Mouse (Mus musculus) forebrain, embryonic 11.5 days (tissue): Measurements from ENCODE around the gene Jak2. TPM values are rescaled to one million over a fixed set of nuclear protein-coding genes. Genes with fewer than 3 reads are reported as not detected.

Experiments
- ATAC-seq: fragments of 200-750 bp; cut with Nextera tagmentation; replicated peaks from 2 replicates; pipeline ENCODE4 v1.8.0; 2017; ENCODE audit warnings: moderate TSS enrichment; ENCODE audit not compliant: low FRiP score
- DNase-seq: peaks from one replicate; pipeline ENCODE4 v3.0.0-alpha.2; 2017; ENCODE audit warnings: low spot score
- H3K27ac ChIP-seq: fragments of 300-500 bp; sonication (generic); 2 replicates; pipeline ENCODE4 v1.5.1; 2014; ENCODE audit warnings: low read depth, low read length
- H3K27me3 ChIP-seq: fragments of 300-500 bp; sonication (generic); 2 replicates; pipeline ENCODE4 v1.6.1; 2014; ENCODE audit warnings: mild to moderate bottlenecking, low read length, mixed read lengths; ENCODE audit not compliant: control insufficient read depth, insufficient read depth
- H3K36me3 ChIP-seq: fragments of 300-500 bp; sonication (generic); 2 replicates; pipeline ENCODE4 v1.6.1; 2014; ENCODE audit warnings: mild to moderate bottlenecking, low read length, moderate library complexity, mixed read lengths; ENCODE audit not compliant: control insufficient read depth, insufficient read depth
- H3K4me1 ChIP-seq: fragments of 300-500 bp; sonication (generic); replicated peaks from 2 replicates; pipeline ENCODE4 v1.6.1; 2014; ENCODE audit warnings: low read length, mixed read lengths; ENCODE audit not compliant: control insufficient read depth, insufficient read depth
- H3K4me2 ChIP-seq: fragments of 300-500 bp; sonication (generic); 2 replicates; pipeline ENCODE4 v1.6.1; 2014; ENCODE audit warnings: low read depth, mild to moderate bottlenecking, low read length, moderate library complexity, mixed read lengths; ENCODE audit not compliant: severe bottlenecking
- H3K4me3 ChIP-seq: fragments of 300-500 bp; sonication (generic); 2 replicates; pipeline ENCODE4 v1.5.1; 2014; ENCODE audit warnings: low read depth, low read length
- H3K9ac ChIP-seq: fragments of 300-500 bp; sonication (generic); 2 replicates; pipeline ENCODE4 v1.6.1; 2014; ENCODE audit warnings: low read length
- H3K9me3 ChIP-seq: fragments of 300-500 bp; sonication (generic); 2 replicates; pipeline ENCODE4 v1.6.1; 2016; ENCODE audit warnings: low read length, mixed read lengths; ENCODE audit not compliant: control insufficient read depth
- WGBS: fragments of 180-500 bp; shearing (Covaris S2); extraction: QIAGEN DNeasy Blood & Tissue Kit; methylation state at CpG from one replicate; pipeline ENCODE4 v1.1.7; 2014; 5-methylcytosine and 5-hydroxymethylcytosine counted together
- polyA plus RNA-seq: library from polyadenylated mRNA; unstranded; fragments of >200 nt; fragmentation: Nextera tagmentation; extraction: Ambion mirVana; gene quantifications from 2 replicates; pipeline ENCODE4 v1.2.1, GENCODE M21; 2014

Jak2 gene
- polyA plus RNA-seq, 1 experiment from 2014 or later, result 13.2 TPM

DNA sequence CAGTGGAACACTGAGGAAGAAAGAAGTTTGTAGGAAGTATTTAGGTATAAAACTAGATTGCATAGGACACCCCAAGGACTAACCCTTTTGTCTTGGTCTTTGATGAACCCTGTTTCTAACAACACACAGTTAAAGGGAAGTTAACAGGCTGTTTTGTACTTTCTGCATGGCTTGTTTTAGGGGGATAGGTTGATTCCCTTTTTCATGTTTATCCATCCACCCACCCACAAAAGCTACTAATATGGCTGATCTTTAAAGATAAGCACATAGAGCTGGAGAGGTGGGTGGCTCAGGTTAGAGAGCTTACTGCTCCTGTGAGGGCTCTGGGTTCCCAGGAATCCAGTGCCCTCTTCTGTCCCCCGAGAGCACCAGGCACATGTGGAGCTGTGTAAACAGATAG is 11.9 kb downstream of the Jak2 start:
- DNase-seq, result no peak
- H3K4me3 ChIP-seq, result no peak overlapping the region
- WGBS, result 90% methylated on average over 1 of the region's 1 CpGs
- no peaks in the 10 kb centered on the region for H3K9me3 ChIP-seq
- no peak overlapping the region for H3K9ac ChIP-seq
- no peak overlapping the region for H3K4me2 ChIP-seq
- no peaks in the 10 kb centered on the region for H3K4me1 ChIP-seq
- H3K36me3 ChIP-seq, result no peaks in the 10 kb centered on the region
- no peak for ATAC-seq
- no peak overlapping the region for H3K27ac ChIP-seq
- no peaks in the 10 kb centered on the region for H3K27me3 ChIP-seq

GRCm38 (mm10) chr19:29265538-29265937 is 13.9 kb downstream of the Jak2 start:
- DNase-seq (no peak), ATAC-seq (no peak)
- H3K4me2 ChIP-seq, result no peak overlapping the region
- 31% methylated on average over 5 of the region's 5 CpGs for WGBS
- no peak overlapping the region for H3K27ac ChIP-seq
- no peaks in the 10 kb centered on the region for H3K9me3 ChIP-seq
- H3K36me3 ChIP-seq, result no peaks in the 10 kb centered on the region
- no peaks in the 10 kb centered on the region for H3K4me1 ChIP-seq
- H3K9ac ChIP-seq, result no peak overlapping the region
- no peaks in the 10 kb centered on the region for H3K27me3 ChIP-seq
- no peak overlapping the region for H3K4me3 ChIP-seq

GRCm38 (mm10) chr19:29267075-29267868 is 15.6 kb downstream of the Jak2 start:
- WGBS, result 86% methylated on average over 4 of the region's 4 CpGs
- DNase-seq, result no peak
- H3K4me1 ChIP-seq, result no peaks in the 10 kb centered on the region
- H3K4me3 ChIP-seq, result no peak overlapping the region
- H3K36me3 ChIP-seq, result no peaks in the 10 kb centered on the region
- no peaks in the 10 kb centered on the region for H3K9me3 ChIP-seq
- H3K4me2 ChIP-seq, result no peak overlapping the region
- H3K27me3 ChIP-seq, result no peaks in the 10 kb centered on the region
- H3K27ac ChIP-seq, result no peak overlapping the region
- ATAC-seq, result no peak
- no peak overlapping the region for H3K9ac ChIP-seq

GRCm38 (mm10) chr19:29268788-29269321 is 17.2 kb downstream of the Jak2 start:
- DNase-seq, result no peak
- no peak overlapping the region for H3K4me2 ChIP-seq
- no peaks in the 10 kb centered on the region for H3K27me3 ChIP-seq
- no peaks in the 10 kb centered on the region for H3K4me1 ChIP-seq
- no peak overlapping the region for H3K4me3 ChIP-seq
- H3K9ac ChIP-seq, result no peak overlapping the region
- WGBS, result 86% methylated on average over 4 of the region's 4 CpGs
- ATAC-seq, result no peak
- H3K9me3 ChIP-seq, result no peaks in the 10 kb centered on the region
- H3K36me3 ChIP-seq, result no peaks in the 10 kb centered on the region
- H3K27ac ChIP-seq, result no peak overlapping the region

- no peak for ATAC-seq
- Histone ChIP-seq H3K4me3 (no peak overlapping the region), H3K9me3 (no peaks in the 10 kb centered on the region), H3K4me2 (no peak overlapping the region), H3K27ac (no peak overlapping the region), H3K4me1 (no peaks in the 10 kb centered on the region), H3K9ac (no peak overlapping the region), H3K27me3 (no peaks in the 10 kb centered on the region), H3K36me3 (no peaks in the 10 kb centered on the region)
- DNase-seq, result no peak
- WGBS, result 64% methylated on average over 6 of the region's 6 CpGs
These were observed 18.6 kb downstream of the Jak2 start for GRCm38 (mm10) chr19:29270226-29270625.

DNA sequence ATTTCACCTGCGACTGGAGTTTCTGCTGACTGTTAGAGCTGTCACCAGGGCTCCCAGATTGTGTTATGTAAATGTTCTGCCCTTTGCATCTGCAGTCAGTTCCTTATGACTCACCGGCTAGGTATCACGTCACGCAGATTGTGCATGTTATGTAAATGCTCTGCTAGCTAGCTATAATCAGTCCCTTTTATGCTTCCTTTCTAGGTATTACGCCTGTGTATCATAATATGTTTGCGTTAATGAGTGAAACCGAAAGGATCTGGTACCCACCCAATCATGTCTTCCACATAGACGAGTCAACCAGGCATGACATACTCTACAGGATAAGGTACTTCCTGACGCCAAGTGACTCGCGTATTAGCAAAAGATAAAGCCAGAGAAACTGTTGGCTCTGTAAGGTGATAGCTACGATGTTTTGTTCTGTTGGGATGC is 19.5 kb downstream of the Jak2 start:
- Histone ChIP-seq H3K4me3 (no peak overlapping the region), H3K27me3 (no peaks in the 10 kb centered on the region), H3K9ac (no peak overlapping the region), H3K27ac (no peak overlapping the region), H3K4me2 (no peak overlapping the region), H3K36me3 (no peaks in the 10 kb centered on the region), H3K9me3 (no peaks in the 10 kb centered on the region), H3K4me1 (no peaks in the 10 kb centered on the region)
- DNase-seq, result no peak
- 90% methylated on average over 12 of the region's 12 CpGs for WGBS
- no peak for ATAC-seq

- no peak for DNase-seq
- Histone ChIP-seq H3K4me3 (no peak overlapping the region), H3K27ac (no peak overlapping the region), H3K9ac (no peak overlapping the region), H3K4me2 (no peak overlapping the region), H3K9me3 (no peaks in the 10 kb centered on the region), H3K27me3 (no peaks in the 10 kb centered on the region), H3K4me1 (no peaks in the 10 kb centered on the region), H3K36me3 (no peaks in the 10 kb centered on the region; the same call in 1 of the 2 replicates)
- ATAC-seq, result no peak
- 91% methylated on average over 3 of the region's 3 CpGs for WGBS
These were observed 20.6 kb downstream of the Jak2 start for GRCm38 (mm10) chr19:29272011-29272809.

DNA sequence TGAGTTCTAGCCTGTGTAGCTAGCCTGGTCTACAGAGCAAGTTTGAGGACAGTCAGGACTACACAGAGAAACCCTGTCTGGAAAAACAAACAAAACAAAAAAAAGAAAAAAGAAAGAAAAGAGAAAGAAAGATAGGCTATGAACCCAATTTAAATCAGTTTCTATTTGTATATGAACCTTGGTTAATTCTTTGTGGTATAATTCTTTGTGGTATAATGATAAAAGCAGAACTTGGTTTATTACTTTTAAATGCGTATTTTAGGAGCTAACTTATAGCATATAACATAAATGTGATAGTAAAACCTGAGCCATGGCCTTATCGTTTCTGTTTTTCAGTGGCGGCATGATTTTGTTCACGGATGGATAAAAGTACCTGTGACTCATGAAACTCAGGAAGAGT is 24.8 kb downstream of the Jak2 start:
- 96% methylated on average over 4 of the region's 4 CpGs for WGBS
- Histone ChIP-seq H3K9me3 (no peaks in the 10 kb centered on the region), H3K27me3 (no peaks in the 10 kb centered on the region), H3K4me1 (no peaks in the 10 kb centered on the region), H3K4me3 (no peak overlapping the region), H3K27ac (no peak overlapping the region), H3K9ac (no peak overlapping the region), H3K36me3 (no peaks in the 10 kb centered on the region; the same call in 1 of the 2 replicates), H3K4me2 (no peak overlapping the region)
- no peak for DNase-seq
- ATAC-seq, result no peak
